Mouse (Mus musculus): ENCODE results near the gene Vstm5.
"Not testable (repeated sequence)": the region's sequence is repeated elsewhere in the genome, so short reads cannot be mapped to it uniquely, and the experiment has no call there.

Gene Vstm5

GRCm38 (mm10) chr9:15263487-15263886 is 24.6 kb downstream of the Vstm5 start:
- DNase-seq, result peak; percentile 52 to 66

GRCm38 (mm10) chr9:15273981-15274380 is 35.1 kb downstream of the Vstm5 start:
- DNase-seq, result no peak

GRCm38 (mm10) chr9:15276855-15277254 is 38.0 kb downstream of the Vstm5 start:
- no peak for DNase-seq

DNA sequence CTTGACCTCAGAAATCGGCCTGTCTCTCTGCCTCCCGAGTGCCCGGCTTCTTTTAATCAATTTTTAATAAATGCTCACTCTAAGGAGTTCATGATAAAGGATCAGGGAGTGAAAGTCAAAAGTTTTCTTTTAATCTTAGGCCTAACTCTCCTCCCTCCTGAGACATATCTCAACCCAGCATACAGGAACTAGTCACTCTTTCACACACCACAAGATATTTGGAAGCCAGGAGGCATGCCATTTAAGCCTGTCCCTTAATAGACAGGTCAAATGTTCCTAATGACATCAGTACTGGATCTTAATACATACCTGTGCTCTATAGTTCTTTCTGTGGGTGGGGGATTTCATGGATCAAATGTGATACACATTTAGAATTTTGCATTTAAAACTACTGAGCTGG is 39.5 kb downstream of the Vstm5 start:
- no peak for DNase-seq

DNA sequence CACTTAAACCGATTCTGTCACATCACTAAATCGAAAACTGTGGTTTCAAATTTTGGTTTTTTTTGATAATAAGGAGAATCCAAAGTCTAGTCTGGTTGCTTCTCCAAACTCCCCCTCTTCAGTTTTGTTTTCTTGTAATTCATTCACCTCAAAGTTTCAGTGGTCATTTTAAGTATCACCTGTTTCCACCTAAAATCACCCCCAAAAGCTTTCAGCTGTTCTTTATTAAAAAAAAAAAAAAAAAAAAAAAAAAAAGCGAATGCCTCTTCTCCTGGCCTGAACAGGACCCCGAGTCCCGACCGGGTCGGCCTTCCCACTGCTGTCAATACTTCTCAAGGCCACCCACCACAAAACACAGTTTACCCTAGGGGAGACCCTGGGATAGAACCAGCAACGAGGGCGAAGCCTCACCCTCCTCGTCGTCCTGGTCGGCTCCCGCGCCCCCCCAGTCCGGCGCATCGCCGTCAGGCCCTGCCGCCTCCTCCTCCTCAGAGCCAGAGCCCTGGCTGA is 40.3 kb downstream of the Vstm5 start:
- no peak for DNase-seq

DNA sequence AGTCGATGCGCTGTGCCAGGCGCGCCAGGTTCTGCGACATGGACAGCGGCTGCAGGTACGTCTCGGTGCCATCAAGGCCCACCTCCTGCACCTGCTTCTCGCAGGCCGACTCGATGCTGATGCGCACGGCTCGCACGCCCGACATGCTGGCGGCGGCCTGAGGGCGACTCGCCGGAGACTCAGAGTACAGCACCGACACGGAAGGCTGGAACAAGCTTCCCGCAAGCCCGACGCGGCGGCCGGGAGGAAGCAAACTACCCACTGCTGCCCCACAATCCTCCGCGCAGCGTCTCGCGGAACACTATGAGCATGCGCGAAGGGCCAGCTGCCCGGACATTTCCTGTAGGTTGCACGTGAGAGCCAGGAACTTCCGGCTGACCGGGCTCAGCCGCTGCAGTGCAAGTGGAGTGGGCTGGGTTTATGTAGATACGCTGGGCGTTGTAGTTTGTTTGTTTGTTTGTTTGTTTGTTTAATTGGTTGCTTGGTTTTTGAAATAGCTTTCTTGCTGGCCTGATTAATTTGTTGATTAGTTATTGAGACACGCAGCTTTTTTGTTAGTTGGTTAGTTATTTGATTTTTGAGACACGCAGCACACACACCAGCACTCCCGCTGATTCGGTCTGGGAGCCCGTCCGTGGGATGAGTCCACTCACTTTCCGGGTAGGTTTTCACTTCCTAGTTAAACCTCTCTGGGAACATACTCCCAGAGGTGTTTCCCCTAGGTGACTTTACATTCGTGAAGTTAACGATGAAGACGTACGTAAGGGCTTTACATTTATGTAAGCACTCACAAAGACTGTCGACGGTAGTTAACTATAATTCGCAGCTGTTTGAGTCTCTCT is 41.0 kb downstream of the Vstm5 start, which contains the start of gene Med17:
Gene Med17 (minus strand): TSS at position 283 of the 842 bp plus-strand sequence.
- DNase-seq, result peak; percentile 94 to 96

DNA sequence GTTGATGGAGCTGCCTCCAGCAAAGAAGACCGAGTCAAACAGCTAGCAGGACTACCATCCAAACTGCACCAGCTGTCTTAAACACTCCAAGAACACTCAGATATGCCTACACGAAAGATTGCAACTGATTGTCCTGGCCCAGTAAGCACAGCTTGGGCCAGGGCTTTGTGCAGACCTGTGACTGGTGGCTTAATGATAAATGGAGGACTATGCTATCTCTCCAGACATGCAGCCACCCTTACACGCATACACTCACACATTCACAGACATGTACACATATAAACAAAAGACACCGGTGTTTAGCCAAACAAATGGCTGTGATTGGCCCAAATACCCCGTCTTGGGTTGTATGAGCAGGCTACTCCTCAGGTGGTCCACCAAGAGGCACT is 41.6 kb downstream of the Vstm5 start:
- no peak for DNase-seq

DNA sequence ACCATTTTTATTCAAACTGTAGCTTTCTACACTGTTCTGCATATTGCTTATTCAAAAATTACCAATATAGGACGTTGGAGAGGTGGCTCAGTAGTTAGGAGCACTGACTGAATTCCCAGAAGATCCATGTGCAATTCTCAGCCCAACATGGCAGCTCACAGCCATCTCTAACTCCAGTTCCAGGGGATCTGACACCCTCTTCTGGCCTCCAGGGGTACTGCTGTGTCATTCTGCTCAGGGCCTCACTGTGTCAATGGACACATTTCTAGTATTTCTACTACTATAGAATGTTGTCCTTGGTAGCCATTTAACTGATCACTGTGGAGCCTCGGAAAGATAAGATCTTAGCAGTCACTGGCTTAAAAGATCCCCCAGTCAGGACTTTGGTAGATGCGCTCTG is 46.6 kb downstream of the Vstm5 start:
- DNase-seq, result no peak

DNA sequence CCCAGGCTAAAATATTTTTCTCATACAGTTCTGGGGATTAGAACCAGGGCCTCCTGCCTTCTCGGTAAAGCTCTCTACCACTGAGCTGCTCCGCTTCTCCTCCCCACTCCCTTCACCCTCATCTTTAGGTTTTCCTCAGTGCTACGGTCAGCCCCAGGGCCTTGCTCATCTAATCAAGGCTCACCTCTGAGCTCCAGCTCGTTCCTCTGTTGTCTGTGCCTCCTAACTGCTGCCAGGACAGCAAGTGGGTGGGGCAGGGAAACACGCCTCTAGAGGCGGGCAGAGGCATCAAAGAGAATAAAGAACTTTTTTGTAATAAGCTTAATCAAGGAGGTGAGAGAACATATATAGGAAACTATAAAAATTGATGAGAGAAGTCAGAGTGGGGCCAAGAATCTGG is 49.0 kb downstream of the Vstm5 start:
- no peak for DNase-seq

- no peak for DNase-seq
These were observed 49.6 kb downstream of the Vstm5 start for GRCm38 (mm10) chr9:15288402-15288801.

- DNase-seq, result no peak
These were observed 50.4 kb downstream of the Vstm5 start for GRCm38 (mm10) chr9:15289251-15289650.

GRCm38 (mm10) chr9:15297112-15297511 is 58.3 kb downstream of the Vstm5 start:
- DNase-seq, result no peak

GRCm38 (mm10) chr9:15298451-15298850 is 59.6 kb downstream of the Vstm5 start:
- DNase-seq, result no peak

- no peak for DNase-seq
These were observed 61.2 kb downstream of the Vstm5 start for GRCm38 (mm10) chr9:15300056-15300455.

DNA sequence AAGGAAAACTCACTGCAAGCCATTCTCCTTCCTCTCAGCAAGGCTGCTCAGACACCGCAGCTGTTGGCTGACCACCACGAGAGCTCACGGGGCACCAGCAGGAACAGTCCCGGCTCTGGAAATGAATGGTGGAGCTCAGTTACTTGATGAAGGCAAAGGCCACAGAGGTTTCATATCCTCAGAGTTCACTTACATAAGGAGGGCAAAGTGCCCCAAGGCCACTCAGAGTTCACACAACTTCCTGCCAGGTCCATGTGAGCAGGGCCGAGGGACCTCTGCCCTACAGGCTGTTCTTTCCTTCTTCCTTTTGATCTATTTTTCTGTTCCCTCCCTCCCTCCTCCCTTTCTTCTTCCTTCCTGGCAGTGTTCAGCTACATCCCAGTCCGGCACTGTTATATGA is 62.6 kb downstream of the Vstm5 start:
- DNase-seq, result no peak

DNA sequence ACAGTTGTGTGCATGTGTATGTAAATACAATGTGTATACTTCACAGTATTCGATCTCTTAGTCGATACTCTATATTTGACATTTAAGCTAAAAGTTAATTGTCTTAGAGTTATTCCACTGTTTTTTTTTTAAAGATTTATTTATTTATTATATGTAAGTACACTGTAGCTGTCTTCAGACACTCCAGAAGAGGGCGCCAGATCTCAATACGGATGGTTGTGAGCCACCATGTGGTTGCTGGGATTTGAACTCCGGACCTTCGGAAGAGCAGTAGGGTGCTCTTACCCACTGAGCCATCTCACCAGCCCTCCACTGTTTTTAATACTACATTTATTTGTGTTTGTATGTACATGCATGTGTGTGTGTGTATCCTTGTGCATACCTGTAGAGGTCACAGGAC is 63.2 kb downstream of the Vstm5 start:
- DNase-seq, result not testable (repeated sequence)

GRCm38 (mm10) chr9:15302881-15303280 is 64.0 kb downstream of the Vstm5 start:
- no peak for DNase-seq

DNA sequence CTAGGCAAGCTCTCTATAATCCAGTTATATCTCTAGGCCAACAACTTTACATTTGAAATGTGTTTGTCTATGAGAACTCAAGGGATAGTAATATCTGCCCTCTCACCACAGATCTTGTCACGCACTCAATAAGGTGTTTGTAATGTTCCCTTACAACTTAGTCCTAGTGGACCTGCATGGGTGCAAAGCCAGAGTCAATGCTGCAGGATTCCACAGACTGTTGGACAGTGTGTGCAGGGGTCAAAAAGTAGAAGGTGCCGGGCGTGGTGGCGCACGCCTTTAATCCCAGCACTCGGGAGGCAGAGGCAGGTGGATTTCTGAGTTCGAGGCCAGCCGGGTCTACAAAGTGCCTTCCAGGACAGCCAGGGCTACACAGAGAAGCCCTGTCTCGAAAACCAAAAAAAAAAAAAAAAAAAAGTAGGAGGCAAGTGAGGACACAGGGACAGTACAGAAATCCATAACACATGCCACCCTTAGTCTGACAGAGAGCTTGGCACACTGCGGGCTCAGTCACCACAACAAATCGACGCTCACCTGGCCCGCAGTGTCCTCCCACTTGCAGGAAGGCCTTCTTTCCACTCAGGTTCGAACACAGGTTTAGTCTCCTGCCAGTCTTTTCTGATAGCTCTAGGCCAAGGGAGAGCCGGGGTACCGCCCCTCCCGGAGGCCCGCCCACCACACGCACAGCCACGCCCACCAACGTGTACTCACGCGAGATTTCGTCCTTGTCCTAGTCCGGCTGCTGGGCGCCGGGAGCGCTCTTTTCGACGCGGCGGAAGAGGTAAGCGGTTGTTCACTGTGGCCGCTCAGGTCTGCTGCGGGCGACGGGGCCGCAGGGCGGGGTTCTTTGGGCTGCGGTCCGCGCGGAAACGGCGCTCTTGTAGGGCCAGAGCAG is 66.9 kb downstream of the Vstm5 start, which contains the start of gene Taf1d:
Gene Taf1d (plus strand): TSS at position 712 of the 895 bp plus-strand sequence.
- DNase-seq, result peak; percentile 96 to 97

- DNase-seq, result no peak
These were observed 67.7 kb downstream of the Vstm5 start, which contains the start of gene 4931406C07Rik for GRCm38 (mm10) chr9:15306398-15307119. TSS of gene 4931406C07Rik (minus strand) at chr9:15306448.

GRCm38 (mm10) chr9:15307257-15307656 is 68.4 kb downstream of the Vstm5 start:
- DNase-seq, result no peak

DNA sequence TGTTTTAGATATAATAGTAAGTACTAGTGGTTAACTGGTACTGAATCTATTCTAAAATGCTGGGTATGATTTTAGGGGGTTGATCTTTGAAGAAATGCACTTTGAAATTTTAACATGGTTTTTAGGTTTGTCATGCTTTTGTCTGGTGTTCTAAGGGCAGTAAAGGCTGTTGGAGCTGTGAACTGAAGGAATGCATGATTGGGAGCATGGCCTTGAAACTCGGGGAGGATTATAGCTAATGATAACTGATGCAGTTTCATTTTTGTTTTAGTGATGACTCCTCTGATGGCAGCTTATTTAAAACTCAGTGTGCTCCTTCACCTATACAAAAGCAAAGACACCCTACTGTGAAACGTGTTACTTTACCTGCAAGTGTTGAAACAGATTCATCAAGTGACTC is 69.4 kb downstream of the Vstm5 start:
- no peak for DNase-seq

Measured in cerebellum, adult 18-20 months (tissue).